Mouse (Mus musculus): ENCODE data around the gene Klf7.
A peak's percentile ranks its signal among the peaks of the same experiment; 100 is the strongest.
"Not testable (repeated sequence)": the region's sequence is repeated elsewhere in the genome, so short reads cannot be mapped to it uniquely, and the experiment has no call there.

The Klf7 gene

DNA sequence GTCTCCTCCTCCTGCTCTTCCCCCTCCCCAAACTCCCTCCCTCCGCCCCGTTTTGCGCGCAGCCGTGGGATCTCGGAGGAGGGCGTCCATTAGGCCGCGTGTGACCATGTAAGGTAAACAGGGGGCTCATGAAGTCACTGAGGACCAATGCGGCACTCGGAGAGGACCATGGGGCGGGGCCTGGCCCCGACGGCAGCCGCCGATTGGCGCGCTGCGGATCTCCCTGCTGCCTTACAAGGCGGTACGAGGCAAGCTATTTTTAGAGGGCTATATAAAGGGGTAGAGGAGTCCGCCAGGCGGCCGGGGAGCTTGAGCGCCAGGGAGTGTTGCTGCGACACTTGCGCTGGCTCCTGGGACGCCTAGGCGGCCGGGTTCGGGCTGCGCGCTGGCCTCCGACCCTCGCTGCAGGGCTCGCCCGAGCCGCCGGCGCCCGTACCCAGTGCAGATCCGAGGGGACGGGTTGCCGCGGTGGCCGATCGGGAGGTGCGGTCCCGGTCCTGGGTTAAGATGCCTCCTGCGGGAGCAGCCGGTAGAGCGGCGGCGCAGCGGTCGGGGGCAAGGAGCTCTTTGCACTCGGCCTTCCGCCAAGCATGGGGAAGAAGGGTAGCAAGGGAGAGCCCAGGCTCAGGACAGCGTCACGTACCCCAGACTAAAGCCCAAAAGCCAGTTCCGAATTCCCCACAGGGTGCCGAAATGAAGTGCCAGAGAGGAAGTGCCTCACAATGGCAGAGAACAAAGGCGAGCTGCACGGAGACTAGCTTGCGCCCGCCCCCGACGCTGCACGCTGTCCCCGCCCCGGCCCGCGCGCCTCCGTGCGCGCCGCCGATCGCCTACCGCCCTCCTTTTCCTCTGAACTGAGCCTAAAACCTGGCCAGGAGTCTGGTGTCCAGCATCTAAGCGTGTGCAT, at the start of gene Klf7:
TSS of gene Klf7 (minus strand) at position 724 of the 907 bp plus-strand sequence.
- peak; percentile 98 for DNase-seq (ENCODE audit: low spot score)

DNA sequence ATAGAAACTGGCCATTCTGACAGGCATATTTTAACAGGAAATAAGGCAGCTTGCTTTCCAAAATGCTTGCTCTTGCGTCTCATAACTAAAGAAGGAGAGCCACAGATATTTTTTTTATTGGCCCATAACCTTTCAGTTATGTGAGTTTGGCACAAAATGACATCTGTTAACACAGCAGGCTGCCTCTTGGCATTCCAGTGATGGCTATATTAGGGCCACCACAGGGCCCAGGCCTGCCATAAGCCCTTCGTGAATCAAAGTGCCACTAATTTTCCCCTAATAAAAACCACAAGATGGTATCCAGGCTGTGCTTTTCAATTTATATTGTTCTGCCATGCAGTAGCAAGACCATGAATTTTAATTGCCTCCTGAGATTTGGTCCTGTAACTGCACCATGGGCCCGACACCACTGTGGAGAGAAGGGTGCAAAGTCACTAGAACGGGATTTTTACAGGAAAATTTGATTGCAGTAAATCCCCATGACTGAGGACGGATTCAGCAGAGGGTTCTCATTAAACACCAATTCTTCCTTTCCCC, 42.5 kb upstream of the Klf7 start:
- DNase-seq (ENCODE audit: low spot score) = no peak

DNA sequence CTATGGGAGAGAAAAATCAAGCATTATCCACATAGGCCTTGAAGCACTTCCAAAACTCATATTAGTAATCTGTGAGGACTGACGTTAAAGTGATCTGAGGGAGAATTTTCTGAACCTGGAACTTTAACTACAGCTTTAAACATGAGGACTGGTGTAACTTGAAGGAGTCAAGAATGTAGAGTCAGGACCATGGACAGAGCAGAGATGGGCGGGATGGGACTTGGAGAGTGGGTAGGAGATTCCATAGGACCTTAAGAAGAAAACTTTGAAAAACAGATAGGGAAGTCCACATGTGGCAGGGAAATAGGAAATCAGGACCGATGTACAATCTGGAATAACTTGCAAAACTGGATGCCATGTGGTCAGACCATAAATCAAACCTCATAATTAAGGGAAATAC, 36.7 kb upstream of the Klf7 start:
- DNase-seq (ENCODE audit: low spot score) = peak; percentile 74

DNA sequence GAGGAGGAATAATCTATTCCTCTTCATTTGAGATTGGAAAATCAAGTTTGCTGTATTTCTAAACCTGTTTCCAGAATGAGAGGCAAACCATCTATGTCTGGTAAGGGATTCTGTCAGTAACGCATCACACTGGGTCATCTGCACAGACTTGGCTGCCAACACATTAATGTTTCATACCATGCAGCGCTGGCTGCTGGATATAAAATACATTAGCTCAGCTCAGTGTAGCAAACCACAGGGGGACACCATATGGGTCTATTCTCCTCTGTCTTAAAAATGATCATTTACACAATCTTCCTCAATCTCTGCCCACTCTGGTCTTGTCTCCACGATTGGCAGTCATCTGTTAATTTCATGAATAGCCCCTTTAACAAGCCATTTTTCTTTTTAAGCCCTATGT, 27.1 kb upstream of the Klf7 start:
- no peak for DNase-seq (ENCODE audit: low spot score)

DNA sequence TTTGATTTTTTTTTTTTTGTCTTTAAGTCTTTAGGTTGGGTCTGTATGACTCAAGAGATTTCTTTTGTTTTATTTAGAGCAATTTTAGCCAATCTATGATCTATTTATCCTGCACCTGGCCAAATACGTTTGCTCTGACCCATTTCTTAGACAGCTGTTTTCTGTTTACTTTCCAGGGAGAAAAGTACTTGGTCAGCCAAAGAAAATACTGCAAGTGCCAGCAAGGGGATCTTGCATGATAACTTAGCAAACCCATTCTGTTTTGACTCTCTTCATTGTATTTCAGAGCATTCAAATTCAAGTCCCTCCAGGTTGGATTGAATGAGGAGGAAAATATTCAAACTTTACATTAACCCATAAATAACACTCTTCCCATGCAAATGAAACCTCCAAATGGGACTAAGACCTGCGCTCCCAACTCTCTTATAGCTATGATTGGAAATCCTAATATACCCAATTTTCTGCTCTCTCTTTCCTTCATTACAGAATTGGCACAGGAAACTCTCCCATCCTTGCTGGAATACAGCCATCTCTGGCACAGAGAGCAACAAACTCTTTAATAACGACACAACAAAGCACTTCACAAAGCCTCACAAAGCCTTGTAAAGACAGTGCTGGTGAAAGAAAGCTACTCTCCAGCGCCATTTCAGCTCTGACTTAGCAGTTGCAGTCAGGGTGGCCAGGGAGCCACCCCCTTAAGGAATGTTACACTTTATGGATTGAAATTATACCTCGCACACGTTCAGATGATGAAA, 20.8 kb upstream of the Klf7 start:
- no peak for DNase-seq (ENCODE audit: low spot score)

DNA sequence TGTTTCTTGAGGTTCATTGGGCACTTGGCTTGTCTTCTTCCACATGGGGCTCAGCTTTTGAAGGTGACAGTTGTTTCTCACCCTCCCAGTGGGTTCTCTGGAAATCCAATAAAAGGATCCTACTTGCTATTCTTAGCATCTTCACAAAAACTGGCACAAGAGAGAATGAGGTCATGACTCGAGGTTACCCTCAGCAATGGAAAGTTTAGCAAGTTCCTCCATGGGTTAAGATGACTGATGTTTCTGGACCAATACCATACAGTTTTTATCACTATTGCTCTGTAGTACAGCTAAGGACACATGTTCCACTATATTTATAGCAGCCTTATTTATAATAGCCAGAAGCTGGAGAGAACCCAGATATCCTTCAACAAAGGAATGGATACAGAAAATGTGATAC, 12.4 kb upstream of the Klf7 start:
- DNase-seq (ENCODE audit: low spot score) = no peak

DNA sequence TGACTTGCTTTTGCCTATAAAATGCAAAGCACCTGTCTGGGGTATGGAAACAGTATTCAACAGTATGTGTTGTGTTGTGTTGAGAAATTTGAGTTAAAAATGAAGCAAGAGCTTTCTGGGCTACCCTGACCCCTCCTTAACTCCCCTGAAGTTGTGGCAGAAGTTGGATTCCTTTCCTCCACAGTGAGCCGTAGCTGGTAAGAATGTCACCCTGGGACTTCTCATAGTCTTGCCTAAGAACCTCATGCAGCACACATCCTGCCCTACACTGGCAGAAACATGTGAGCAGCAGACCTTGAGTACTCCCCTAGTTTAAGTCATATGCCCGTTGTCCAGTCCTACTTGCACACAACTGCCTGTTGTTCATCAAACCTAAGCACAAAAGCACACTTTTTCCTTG, 4.7 kb upstream of the Klf7 start:
- DNase-seq (ENCODE audit: low spot score) = no peak

DNA sequence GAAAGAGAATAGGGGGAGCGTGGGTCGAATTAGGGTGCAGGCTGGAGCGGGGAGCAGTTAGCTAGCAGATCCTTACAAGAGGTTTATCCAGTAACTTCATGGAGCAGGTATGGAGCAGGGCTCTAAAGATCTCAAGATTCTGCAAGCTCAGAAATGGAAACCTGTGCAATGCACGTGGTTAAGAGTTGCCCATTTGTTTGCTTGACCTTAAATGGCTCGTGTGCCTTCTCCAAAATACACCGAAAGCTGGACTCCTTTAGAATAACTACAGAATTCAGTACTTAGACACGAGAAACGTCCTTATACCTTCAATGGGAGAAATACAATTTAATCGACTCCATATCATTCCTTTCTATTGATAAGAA, 366 bp upstream of the Klf7 start:
- DNase-seq (ENCODE audit: low spot score) = no peak

DNA sequence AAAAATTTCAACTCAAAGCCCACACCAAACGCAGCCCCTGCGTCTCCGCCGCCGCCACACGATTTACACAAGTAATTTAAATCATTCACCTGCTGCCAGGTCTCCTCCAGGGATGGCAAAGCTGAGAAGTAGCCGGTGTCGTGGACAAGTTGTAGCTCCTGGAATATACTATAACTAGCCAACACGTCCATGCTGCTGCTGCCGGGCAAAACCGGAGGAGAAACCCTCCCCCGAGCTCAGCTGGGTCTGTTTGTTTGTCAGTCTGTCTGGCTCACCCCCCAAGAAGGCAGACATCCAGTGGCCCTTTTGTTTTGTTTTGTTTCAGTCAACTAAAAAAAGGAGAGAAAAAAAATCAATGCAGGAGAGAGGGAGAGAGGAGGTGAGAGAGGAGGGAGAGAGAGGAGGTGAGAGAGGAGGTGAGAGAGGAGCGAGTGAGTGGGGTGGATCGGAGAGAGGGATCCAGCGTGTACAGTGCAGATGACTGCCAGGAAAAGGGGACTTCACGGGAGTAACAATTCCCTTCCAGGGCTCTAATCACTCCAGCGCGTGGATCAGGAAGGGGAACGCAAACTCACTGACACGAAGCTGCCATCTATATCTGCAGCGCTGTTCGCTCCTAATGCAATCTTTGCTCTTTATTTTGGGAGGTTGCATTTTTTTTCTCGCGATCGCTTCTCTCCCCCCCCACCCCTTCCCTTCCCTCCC, 1.1 kb downstream of the Klf7 start:
- DNase-seq (ENCODE audit: low spot score) = no peak

DNA sequence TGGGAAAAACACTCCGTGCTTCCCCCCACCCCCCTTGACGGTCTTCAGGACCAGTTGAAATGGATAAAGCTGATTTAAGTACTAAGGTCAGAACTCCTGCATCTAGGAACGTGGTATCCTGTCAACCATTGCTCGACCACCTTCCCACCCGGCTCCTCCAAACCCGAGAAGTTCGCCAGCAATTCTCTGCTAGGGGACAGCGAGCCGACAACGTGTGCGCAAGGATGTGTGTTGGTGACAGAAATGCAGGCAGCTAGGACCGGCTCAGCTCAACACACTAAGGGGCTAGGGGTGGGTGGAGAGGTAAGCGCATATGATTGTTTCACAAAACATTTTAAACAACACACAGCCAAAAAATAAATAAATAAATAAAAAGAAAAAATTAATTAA, 1.7 kb downstream of the Klf7 start:
- peak; percentile 65 for DNase-seq (ENCODE audit: low spot score)

DNA sequence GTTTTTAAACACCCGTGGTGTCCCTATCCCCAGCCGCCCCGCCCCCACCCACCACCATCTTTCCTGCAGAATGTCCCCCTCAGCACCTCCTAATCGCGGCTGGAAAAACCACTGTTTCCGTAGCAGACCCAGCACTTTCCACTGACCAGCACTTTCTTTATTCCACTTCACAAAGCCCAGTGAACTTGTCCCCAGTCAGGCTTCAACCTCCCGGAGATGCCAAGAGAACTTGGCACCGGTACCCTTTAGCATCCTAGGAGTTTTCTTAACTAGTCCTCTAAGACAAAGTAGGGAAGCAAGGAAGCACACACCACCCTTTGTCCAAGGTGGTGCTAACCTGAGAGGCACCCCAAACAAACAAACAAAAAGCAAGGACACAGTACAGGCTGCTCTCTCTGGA, 2.2 kb downstream of the Klf7 start:
- DNase-seq (ENCODE audit: low spot score) = peak; percentile 53

DNA sequence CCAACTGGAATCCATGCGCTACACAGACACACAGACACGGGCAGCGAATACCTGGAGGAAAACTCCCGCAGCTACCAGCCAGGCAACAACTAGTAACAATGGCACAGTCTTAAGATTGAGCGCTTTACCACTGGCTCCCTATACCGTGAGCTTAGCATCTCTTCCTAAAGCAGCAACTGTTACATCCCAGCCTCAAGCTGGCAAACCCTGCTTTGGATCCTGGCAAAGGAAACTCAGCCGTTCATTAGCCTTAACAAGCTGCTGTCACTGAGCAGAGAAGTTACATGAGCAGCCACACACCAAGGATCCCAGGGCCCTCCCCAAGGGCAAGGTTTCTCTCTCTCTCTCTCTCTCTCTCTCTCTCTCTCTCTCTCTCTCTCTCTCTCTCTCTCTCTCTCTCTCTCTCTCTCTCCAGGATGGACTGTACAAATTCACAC, 2.7 kb downstream of the Klf7 start:
- DNase-seq (ENCODE audit: low spot score) = peak; percentile 55

DNA sequence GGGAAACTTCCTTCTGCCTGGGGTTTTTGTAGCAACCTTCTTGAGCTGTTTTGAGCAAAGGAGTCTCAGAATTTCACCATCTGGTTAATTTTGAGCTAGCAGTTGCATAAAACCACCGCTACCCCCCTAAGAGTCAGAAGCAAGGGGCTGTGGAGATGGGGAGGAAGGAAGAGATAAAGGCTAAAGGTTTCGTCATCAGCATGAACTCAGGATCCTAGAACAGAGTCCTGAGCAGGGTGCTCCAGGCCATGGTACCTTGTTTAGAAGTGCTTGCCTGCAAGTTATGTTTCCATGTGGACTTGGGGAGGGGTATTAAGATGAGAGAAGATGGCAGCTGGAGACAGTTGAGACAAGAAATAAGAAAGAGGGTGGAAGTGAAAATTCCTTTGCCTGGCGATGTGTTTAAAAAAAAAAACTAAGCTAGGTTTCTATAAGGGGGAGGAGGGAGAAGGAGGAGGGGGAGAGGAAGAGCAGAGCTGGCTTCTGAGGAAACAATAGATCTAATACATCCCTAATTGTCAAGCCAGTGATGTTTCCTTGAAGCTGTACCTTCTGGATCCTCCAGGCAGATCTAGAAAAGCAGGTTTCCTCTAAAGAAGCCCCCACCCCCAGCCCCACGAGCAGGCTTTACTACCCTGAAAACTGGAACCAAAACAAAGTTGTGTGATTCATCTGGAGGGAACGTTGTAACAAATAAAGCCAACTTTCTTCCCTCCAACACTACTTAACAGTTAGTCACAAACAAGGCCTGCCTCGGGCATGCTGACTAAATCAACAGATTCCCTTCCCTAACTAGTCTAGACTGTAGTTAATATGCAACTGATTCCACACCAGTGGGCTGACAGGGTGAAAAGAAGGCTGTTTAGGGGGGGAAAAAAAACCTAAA, 3.6 kb downstream of the Klf7 start:
- DNase-seq (ENCODE audit: low spot score) = peak; percentile 21

DNA sequence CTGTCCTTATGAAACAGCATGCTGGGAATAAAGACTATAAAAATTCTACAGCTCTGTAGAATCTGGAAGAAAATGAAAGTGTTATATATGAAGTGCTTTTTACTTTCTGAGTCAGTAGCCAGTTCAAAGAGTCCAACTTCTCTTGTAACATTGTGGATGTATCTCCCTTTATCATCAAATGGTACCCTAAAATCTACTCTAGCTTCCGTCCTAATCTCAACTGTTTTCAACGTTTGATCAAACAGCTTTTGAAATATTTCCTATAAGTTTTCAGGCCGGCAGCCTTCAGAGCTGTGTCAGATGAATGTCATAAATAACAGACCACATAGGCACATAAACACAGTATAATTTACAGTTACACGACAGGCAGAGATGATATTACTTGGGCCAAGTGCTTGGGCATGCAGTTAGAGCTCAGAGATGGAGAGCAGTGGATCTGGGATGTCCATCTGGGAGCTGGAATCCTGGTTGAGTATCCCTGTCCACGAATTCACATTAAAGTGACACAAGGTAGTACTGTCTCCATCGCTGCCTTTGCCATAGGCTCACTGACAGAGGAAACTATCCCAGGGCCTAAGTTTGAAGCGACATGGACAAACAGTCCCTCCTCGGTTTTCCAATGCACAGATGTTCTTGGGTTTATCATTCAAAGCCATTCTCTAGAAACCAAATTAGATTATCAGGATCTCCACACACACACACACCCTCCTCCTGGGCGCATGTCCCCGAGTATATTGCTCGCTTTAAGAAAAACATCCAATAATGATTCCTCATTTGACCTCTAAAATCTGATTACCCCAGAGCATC, 4.4 kb downstream of the Klf7 start:
- no peak for DNase-seq (ENCODE audit: low spot score)

DNA sequence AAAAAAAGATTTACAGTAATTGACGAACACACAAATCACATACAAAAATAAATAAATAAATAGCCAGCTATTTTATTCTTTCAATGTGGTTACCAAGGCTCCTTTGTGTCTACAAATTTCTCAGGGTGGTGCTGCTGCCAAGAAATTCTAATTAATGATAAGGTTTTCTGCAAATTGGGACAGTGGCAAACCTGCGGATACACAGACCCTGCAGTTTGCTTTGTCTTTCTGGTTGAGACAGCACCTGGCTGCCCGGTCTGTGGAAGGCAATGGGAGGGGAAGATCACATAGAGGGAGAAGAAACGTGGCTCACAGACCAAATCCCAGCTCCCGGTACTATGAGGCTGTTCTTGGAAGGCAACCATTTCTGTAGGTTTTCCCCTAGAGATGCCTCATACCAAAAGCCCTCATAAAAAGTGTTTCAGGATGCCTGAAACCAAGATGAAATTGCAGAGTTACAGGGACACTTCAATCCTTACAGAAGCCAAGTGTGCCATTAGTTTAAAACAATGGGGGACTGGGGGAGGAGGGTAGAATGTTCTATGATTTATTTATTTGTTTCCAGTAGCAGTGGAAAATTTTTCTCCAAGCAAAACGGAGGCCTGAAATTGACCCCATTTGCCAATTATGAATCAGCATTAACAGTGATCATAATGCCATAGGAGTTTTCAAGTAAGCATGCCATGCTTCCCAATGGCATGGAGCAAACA, 5.2 kb downstream of the Klf7 start:
- no peak for DNase-seq (ENCODE audit: low spot score)

DNA sequence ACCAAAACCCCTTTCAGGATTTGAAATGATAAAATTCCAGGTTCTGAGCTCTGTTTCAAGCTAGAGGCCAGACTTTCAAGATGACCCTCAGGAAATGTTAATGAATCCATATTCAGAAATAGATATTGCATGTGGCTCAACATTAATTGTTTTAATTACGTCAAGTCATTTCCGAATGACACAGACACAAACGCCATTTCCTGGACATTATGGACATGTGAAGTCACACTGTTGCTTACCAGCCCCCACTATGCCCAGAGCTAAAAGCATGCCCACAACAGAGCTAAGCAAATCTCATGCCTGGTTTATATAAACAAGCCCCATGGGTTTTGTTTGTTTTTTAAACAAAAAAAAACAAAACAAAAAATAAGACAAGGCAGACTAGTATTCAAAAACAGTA, 7.5 kb downstream of the Klf7 start:
- DNase-seq (ENCODE audit: low spot score) = no peak

DNA sequence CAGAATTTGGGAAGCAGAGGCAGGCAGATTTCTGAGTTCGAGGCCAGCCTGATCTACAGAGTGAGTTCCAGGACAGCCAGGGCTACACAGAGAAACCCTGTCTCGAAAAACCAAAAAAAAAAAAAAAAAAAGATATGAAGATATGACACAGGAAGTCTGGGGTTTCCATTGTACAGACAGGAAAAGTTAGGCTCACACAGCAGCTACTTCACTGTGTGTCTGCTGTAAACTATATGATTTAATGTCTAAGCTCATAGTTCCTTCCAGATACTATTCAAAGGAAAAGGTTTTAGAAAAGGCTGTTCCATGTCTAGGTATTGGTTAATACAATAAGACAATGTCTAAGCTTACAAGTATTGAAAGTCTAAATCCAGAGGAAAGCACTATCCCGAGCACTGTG, 13.4 kb downstream of the Klf7 start:
- DNase-seq (ENCODE audit: low spot score) = not testable (repeated sequence)

DNA sequence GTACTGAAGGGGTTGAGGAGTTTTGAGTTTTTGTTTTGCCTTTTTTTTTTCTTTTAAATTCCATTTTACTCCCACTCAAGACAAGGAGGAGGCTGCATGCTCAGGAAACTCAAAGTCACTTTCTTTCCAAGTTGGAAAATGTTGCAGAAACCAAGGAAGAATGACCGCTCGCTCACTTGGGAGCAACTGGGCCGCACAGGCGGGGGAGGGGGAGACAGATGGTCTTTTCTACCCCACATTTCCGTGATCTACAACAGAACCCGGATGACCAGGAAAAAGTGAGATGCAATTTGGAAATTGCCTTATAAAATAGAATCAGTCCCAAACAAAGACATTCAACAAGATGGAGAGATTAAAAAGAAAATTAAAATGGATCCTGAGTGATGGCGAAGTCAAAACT, 14.6 kb downstream of the Klf7 start:
- DNase-seq (ENCODE audit: low spot score) = no peak

DNA sequence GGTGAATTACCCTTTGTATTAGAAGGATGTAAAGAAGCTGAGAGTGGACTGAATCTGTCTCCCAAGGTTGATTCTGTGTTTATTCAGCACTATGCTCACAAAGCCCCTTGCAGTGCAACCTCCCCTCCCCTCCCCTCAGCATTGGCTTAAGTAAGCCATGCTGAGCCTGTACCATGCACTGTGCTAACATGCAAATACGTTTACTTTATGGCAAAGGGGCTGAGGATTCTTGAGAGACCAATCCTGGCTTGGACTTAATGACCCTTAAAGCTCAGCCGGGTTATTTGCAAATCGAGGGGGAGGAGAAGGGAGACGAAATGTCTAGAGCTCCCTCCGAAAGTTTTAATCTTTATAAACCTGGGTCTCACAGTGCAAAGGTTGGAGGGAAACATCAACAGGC, 16.0 kb downstream of the Klf7 start:
- peak; percentile 24 for DNase-seq (ENCODE audit: low spot score)

DNA sequence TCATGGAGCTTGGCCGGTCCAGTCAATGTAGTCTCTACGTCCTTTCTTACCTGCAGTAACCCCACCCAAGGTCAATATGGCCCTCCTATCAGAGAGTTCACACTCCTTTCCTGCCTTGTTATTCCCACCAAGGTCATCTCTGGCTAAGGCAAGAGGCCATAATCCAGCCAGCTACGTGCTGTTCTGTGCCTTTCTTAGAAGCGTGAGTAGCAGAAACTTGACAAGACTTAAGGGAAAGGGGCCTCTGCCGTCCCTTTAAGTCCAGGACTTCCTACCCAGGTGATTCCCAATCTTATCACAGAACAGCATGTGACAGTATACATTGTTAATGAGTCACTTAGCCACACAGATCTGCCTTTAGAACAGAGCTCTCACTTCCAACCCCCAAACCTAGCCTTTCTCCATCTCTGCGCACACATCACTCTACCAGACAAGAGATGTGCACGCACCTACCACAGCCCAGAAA, 16.9 kb downstream of the Klf7 start:
- no peak for DNase-seq (ENCODE audit: low spot score)

Data from embryo, embryonic 10.5 days (tissue).